Mouse (Mus musculus) hindbrain, postnatal 0 days (tissue): ENCODE measurements at regions not wholly inside any gene's neighbourhood (a gene's known extent, or its start where the extent isn't known, plus 50 kb on each side); places are given as distances from the start of the nearest gene placed in this dataset.
"Not testable (repeated sequence)": the region's sequence is repeated elsewhere in the genome, so short reads cannot be mapped to it uniquely, and the experiment has no call there.

Source experiments
- ATAC-seq: fragments of 200-750 bp; cut with Nextera tagmentation; 2 replicates; pipeline ENCODE4 v1.8.0; 2017; ENCODE audit warnings: mild to moderate bottlenecking, moderate TSS enrichment, moderate library complexity
- DNase-seq: peaks from one replicate; pipeline ENCODE4 v3.0.0-alpha.2; 2015; ENCODE audit warnings: low spot score
- H3K27ac ChIP-seq: fragments of 300-500 bp; sonication (generic); 2 replicates; pipeline ENCODE4 v1.5.1; 2014; ENCODE audit warnings: mild to moderate bottlenecking
- H3K27me3 ChIP-seq: fragments of 300-500 bp; sonication (generic); 2 replicates; pipeline ENCODE4 v1.6.1; 2014; ENCODE audit warnings: low read length, mixed read lengths; ENCODE audit not compliant: insufficient read depth
- H3K36me3 ChIP-seq: fragments of 300-500 bp; sonication (generic); 2 replicates; pipeline ENCODE4 v1.6.1; 2014; ENCODE audit warnings: low read length, mixed read lengths; ENCODE audit not compliant: insufficient read depth
- H3K4me1 ChIP-seq: fragments of 300-500 bp; sonication (generic); 2 replicates; pipeline ENCODE4 v1.6.1; 2014; ENCODE audit warnings: antibody characterized with exemption, low read length, mixed read lengths; ENCODE audit not compliant: insufficient read depth
- H3K4me2 ChIP-seq: fragments of 300-500 bp; sonication (generic); 2 replicates; pipeline ENCODE4 v1.6.1; 2014; ENCODE audit warnings: low read depth, mild to moderate bottlenecking, low read length, moderate library complexity, mixed read lengths
- H3K4me3 ChIP-seq: fragments of 300-500 bp; sonication (generic); 2 replicates; pipeline ENCODE4 v1.5.1; 2014; ENCODE audit warnings: low read length
- H3K9ac ChIP-seq: fragments of 300-500 bp; sonication (generic); replicated peaks from 2 replicates; pipeline ENCODE4 v1.6.1; 2014; ENCODE audit warnings: mild to moderate bottlenecking, low read length, moderate library complexity, mixed read lengths
- H3K9me3 ChIP-seq: fragments of 300-500 bp; sonication (generic); 2 replicates; pipeline ENCODE4 v1.6.1; 2016; ENCODE audit warnings: low read length, mixed read lengths
- CTCF ChIP-seq: IDR thresholded peaks from 2 replicates; pipeline ENCODE4 v1.5.1; 2016; ENCODE audit warnings: antibody characterized with exemption, control low read depth, low read depth
- WGBS: fragments of 180-500 bp; shearing (Covaris S2); extraction: QIAGEN DNeasy Blood & Tissue Kit; methylation state at CpG from one replicate; pipeline ENCODE4 v1.1.7; 2014; 5-methylcytosine and 5-hydroxymethylcytosine counted together

DNA sequence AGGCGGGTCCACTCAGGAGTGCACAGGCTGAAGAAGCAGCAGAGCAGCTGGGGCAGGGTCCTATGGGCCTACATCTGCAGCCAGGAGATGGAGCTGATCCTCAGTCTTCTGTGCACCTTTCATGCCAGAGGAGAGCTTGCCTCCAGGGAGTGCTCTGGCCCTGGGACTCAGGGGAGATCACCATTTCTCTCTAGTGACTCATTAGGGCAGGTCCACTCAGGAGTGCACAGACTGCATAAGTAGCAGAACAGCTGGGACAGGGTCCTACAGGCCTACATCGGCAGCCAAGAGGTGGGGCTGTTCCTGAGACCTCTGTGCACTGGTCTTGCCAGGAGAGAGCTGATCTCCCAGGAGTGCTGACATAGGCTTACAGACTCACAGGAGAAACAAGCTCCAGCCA lies 159.4 kb upstream of the Gm21897 start:
- H3K9me3 ChIP-seq = no peaks in the 10 kb centered on the region
- no peak overlapping the region for H3K4me2 ChIP-seq
- TF ChIP-seq CTCF = no peak
- no peak overlapping the region for H3K9ac ChIP-seq
- no peak for ATAC-seq
- H3K27me3 ChIP-seq = no peaks in the 10 kb centered on the region
- DNase-seq = no peak
- no peak overlapping the region for H3K27ac ChIP-seq
- H3K4me1 ChIP-seq = no peaks in the 10 kb centered on the region
- WGBS = 80% methylated on average over 2 of the region's 2 CpGs
- H3K4me3 ChIP-seq = no peak overlapping the region
- no peaks in the 10 kb centered on the region for H3K36me3 ChIP-seq

DNA sequence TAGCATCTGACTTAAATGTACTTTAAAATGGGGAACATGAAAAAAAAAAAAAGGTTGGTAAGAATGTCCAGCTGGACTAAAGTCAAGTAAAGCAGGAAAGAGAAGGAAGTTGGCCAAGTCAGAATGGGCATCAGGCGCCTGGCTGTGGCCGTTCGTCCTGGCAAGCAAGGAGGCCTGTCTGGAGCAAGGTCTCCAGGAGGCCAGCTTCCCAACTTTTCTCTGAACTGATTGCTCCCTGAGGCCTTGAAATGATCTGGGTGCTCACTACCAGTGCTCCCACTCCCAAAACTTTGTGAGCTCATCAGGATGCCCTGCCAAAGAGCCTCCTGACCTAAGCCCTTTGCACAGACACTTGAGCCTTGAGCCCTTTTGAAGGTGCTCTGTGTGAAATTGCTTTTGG lies 141.7 kb upstream of the Gm21897 start:
- Histone ChIP-seq H3K4me1 (no peaks in the 10 kb centered on the region), H3K9ac (no peak overlapping the region), H3K4me2 (no peak overlapping the region), H3K27me3 (no peaks in the 10 kb centered on the region), H3K27ac (no peak overlapping the region), H3K9me3 (peaks cover 9% of the 10 kb centered on the region; the same call in 1 of the 2 replicates), H3K4me3 (no peak overlapping the region), H3K36me3 (no peaks in the 10 kb centered on the region)
- no peak for DNase-seq
- WGBS = 53% methylated on average over 3 of the region's 3 CpGs
- ATAC-seq = no peak
- TF ChIP-seq CTCF = no peak

DNA sequence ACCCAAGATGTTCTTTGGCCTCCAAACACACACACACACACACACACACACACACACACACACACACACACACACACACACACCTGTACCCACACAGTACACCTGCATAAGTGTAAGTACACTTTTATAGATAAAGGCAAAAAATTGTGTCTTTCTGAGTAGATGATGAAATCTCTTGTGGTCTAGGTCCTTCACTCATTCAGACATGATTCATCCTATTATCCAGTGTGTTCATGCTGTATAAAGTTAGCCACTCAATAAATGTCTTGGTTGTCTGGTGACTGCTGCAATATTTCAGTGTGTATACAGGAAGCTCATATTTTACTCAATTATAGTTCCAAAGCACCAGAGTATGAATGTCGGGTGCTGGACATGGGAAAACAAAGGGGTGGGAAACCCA lies 131.5 kb upstream of the Gm21897 start:
- Histone ChIP-seq H3K4me3 (no peak overlapping the region), H3K9me3 (peaks cover under 1% of the 10 kb centered on the region; the same call in 1 of the 2 replicates), H3K4me1 (no peaks in the 10 kb centered on the region), H3K27me3 (no peaks in the 10 kb centered on the region), H3K9ac (no peak overlapping the region), H3K36me3 (no peaks in the 10 kb centered on the region), H3K4me2 (no peak overlapping the region), H3K27ac (no peak overlapping the region)
- whole genome bisulfite sequencing = 89% methylated on average over 1 of the region's 1 CpGs
- no peak for ATAC-seq
- no peak for TF ChIP-seq CTCF
- DNase-seq = no peak

DNA sequence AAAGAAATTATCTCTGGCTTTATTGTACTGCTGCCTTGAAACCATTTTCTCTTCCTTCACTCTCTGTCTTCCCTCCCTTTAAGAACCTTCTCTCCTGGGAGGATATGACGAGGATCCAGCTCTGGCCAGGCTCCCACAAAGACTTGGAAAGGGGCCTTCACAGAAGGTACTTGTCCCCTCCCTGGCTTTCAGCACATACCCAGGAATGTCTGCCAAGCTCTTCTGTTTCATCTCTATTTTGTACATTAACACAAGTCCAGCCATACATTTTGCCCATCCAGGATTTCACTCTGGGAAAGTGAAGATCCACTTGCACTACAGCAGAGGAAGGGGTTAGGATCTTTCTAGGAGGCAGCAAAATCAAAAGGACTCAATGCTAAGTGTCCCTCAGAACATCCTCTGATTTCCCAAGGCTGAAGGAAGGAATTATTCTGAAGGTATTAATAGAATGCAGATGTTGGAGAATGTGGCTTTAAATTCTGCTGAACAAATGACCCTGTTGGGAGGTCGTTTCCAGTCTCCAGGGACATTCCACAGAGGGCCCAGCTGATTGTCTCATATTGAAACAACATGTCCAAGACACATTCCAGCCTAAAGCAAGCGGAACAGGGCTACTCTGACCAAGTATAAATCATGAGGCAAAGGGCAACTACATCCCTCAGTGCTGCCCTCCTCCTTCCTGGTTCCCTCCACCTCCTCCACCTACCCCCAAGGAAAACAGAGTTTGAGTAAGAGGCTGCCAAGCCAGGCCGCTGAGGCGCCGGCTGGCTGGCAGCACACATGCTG lies 122.1 kb upstream of the Gm21897 start:
- no peak overlapping the region for H3K27ac ChIP-seq
- no peak overlapping the region for H3K4me3 ChIP-seq
- no peak for DNase-seq
- no peaks in the 10 kb centered on the region for H3K27me3 ChIP-seq
- no peaks in the 10 kb centered on the region for H3K4me1 ChIP-seq
- TF ChIP-seq CTCF = no peak
- H3K36me3 ChIP-seq = no peaks in the 10 kb centered on the region
- H3K4me2 ChIP-seq = no peak overlapping the region
- 59% methylated on average over 6 of the region's 6 CpGs for WGBS
- H3K9me3 ChIP-seq = no peaks in the 10 kb centered on the region
- ATAC-seq = no peak
- no peak overlapping the region for H3K9ac ChIP-seq

DNA sequence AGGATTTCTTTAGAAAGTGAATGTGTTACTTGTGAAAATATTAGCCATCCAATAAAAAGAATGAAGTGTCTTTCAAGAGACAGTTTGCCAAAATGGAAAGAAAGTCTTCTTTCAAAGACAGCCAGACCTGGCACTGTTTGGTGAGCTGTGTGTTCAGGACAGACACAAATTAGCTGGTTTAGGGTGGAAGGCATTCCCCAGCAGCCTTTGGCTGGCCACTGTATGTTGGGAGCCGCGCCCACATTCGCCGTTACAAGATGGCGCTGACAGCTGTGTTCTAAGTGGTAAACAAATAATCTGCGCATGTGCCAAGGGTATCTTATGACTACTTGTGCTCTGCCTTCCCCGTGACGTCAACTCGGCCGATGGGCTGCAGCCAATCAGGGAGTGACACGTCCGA lies 121.3 kb upstream of the Gm21897 start:
- 93% methylated on average over 5 of the region's 12 CpGs for WGBS
- H3K27ac ChIP-seq, H3K4me3 ChIP-seq, H3K4me2 ChIP-seq, H3K4me1 ChIP-seq, H3K9me3 ChIP-seq, ATAC-seq, H3K9ac ChIP-seq, H3K36me3 ChIP-seq, DNase-seq, H3K27me3 ChIP-seq: not testable (repeated sequence)

DNA sequence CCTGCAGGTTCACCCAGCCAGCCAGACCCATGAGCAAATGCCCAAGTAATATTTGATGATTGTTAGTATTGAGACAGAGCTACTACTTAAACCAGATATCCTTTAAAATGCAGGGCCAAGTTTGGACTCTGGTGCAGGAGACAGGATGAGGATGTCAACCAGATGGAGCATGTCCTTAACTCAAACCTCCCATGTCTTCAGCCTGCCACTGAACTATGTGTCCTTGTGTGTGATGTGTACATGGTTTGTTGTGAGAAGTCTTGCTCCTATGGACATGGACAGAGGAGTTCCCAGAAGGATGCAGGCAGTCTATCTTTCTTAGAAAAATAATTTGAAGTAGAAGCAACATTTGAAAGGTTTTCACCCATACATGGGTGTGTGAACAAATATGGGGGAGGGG lies 120.4 kb upstream of the Gm21897 start:
- Histone ChIP-seq H3K9ac (no peak overlapping the region), H3K4me3 (no peak overlapping the region), H3K4me1 (no peaks in the 10 kb centered on the region), H3K4me2 (no peak overlapping the region), H3K9me3 (no peaks in the 10 kb centered on the region), H3K27me3 (no peaks in the 10 kb centered on the region), H3K27ac (no peak overlapping the region), H3K36me3 (no peaks in the 10 kb centered on the region)
- no peak for DNase-seq
- no peak for TF ChIP-seq CTCF
- no peak for ATAC-seq

DNA sequence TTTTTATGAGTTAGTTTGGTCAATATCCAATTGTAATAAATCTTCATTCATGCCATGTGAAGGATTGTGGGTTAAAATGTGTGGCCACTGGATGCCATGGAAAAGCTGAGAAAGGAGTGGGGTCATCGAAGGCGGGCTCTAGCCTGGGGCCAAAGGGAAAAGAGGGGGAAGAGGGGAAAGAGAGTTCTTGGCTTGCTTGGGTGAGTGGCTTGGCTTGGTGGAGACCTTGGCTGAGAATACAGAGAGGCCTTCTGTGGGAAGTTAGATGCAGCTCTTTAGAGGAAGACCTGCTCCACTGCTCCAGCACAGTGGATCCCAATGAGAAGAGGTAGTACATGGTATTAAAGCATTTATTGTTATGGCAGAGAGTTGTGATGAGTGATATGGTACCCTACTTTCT lies 101.3 kb upstream of the Gm21897 start:
- Histone ChIP-seq H3K36me3 (no peaks in the 10 kb centered on the region), H3K27ac (no peak overlapping the region), H3K4me3 (no peak overlapping the region), H3K4me2 (no peak overlapping the region), H3K4me1 (no peaks in the 10 kb centered on the region), H3K9me3 (no peaks in the 10 kb centered on the region), H3K9ac (no peak overlapping the region), H3K27me3 (no peaks in the 10 kb centered on the region)
- ATAC-seq (no peak), DNase-seq (no peak)
- no peak for TF ChIP-seq CTCF
- 84% methylated on average over 2 of the region's 2 CpGs for WGBS
